Mouse (Mus musculus) layer of hippocampus, postnatal 36 days (tissue): ENCODE results near the gene Trpm7. TPM values are rescaled to one million over a fixed set of nuclear protein-coding genes. Genes with fewer than 3 reads are reported as not detected.

Experiments
- microRNA-seq, 2 experiments: library from miRNA; unstranded; fragments of <30 nt; microRNA quantifications; one replicate each; pipeline ENCODE4 v1.2.0; 2021
- total RNA-seq, 2 experiments: library from RNA; stranded (reverse); gene quantifications; 2 replicates each; pipeline ENCODE4 v1.2.3; 2021

Gene Trpm7
- total RNA-seq, 2 experiments from 2014 or later: 42.6 to 43.0 TPM

Small RNA genes within 50 kb of the gene (microRNA-seq; reads per million reads assigned to microRNA genes)
- gene Mir3473g: 1.3 to 1.5 reads per million in 2 experiments

Other genes with a start within 250 kb of the Trpm7 start
- 10 to 100 TPM; 17.1 to 23.0 TPM for gene Gabpb1, start 199.9 kb downstream of the Trpm7 start, total RNA-seq
- 10 to 100 TPM; 49.9 to 52.4 TPM for gene Usp8, start 168.9 kb downstream of the Trpm7 start, total RNA-seq
- gene Usp50, start 92.8 kb downstream of the Trpm7 start, total RNA-seq: 1 to 10 TPM; 2.9 to 3.2 TPM
- gene Sppl2a, start 57.0 kb upstream of the Trpm7 start, total RNA-seq: 10 to 100 TPM; 30.2 to 35.2 TPM
- 10 to 100 TPM; 12.4 to 12.9 TPM for gene Ap4e1, start 132.5 kb upstream of the Trpm7 start, total RNA-seq
- gene Blvra, start 194.4 kb upstream of the Trpm7 start, total RNA-seq: 10 to 100 TPM; 19.9 to 21.5 TPM